Mouse (Mus musculus) right cerebral cortex, postnatal 4 days (tissue): ENCODE data around the gene Zfp804a.

Experiments used
- DNase-seq: peaks from one replicate; pipeline ENCODE4 v3.0.0-alpha.2; 2022

Zfp804a gene

GRCm38 (mm10) chr2:82053185-82053891 is at the start of gene Zfp804a:
TSS of gene Zfp804a (plus strand) at chr2:82053222.
- peak; percentile 75 for DNase-seq

GRCm38 (mm10) chr2:82051635-82052034 is 1.4 kb upstream of the Zfp804a start:
- no peak for DNase-seq

GRCm38 (mm10) chr2:82052338-82053184 is 461 bp upstream of the Zfp804a start:
- peak; percentile 73 for DNase-seq

GRCm38 (mm10) chr2:82054446-82054845 is 1.4 kb downstream of the Zfp804a start:
- no peak for DNase-seq

GRCm38 (mm10) chr2:82064671-82065070 is 11.6 kb downstream of the Zfp804a start:
- no peak for DNase-seq

GRCm38 (mm10) chr2:82067912-82068311 is 14.9 kb downstream of the Zfp804a start:
- DNase-seq, result no peak

GRCm38 (mm10) chr2:82069172-82069571 is 16.1 kb downstream of the Zfp804a start:
- DNase-seq, result no peak

- DNase-seq, result no peak
Observed at GRCm38 (mm10) chr2:82076883-82077282, 23.9 kb downstream of the Zfp804a start.

- no peak for DNase-seq
Observed at GRCm38 (mm10) chr2:82078287-82078994, 25.4 kb downstream of the Zfp804a start.

GRCm38 (mm10) chr2:82080678-82081077 is 27.7 kb downstream of the Zfp804a start:
- DNase-seq, result no peak

- DNase-seq, result no peak
Observed at GRCm38 (mm10) chr2:82113148-82113547, 60.1 kb downstream of the Zfp804a start.

GRCm38 (mm10) chr2:82113650-82114049 is 60.6 kb downstream of the Zfp804a start:
- no peak for DNase-seq

- DNase-seq, result no peak
Observed at GRCm38 (mm10) chr2:82119577-82119976, 66.6 kb downstream of the Zfp804a start.

- DNase-seq, result no peak
Observed at GRCm38 (mm10) chr2:82178693-82179092, 125.7 kb downstream of the Zfp804a start.

- DNase-seq, result no peak
Observed at GRCm38 (mm10) chr2:82181010-82181409, 128.0 kb downstream of the Zfp804a start.

GRCm38 (mm10) chr2:82199901-82200300 is 146.9 kb downstream of the Zfp804a start:
- no peak for DNase-seq

GRCm38 (mm10) chr2:82200616-82201015 is 147.6 kb downstream of the Zfp804a start:
- no peak for DNase-seq

- no peak for DNase-seq
Observed at GRCm38 (mm10) chr2:82210605-82211004, 157.6 kb downstream of the Zfp804a start.

GRCm38 (mm10) chr2:82211972-82212371 is 158.9 kb downstream of the Zfp804a start:
- no peak for DNase-seq

- DNase-seq, result no peak
Observed at GRCm38 (mm10) chr2:82217873-82218272, 164.9 kb downstream of the Zfp804a start.

- DNase-seq, result no peak
Observed at GRCm38 (mm10) chr2:82246020-82246419, 193.0 kb downstream of the Zfp804a start.

GRCm38 (mm10) chr2:82246902-82247522 is 194.0 kb downstream of the Zfp804a start:
- no peak for DNase-seq

GRCm38 (mm10) chr2:82253382-82253781 is 200.4 kb downstream of the Zfp804a start:
- no peak for DNase-seq
